Mouse (Mus musculus) heart, postnatal 0 days (tissue): ENCODE results near the gene Fam135a.
A peak's percentile ranks its signal among the peaks of the same experiment; 100 is the strongest.

Experiments used
- CTCF ChIP-seq: IDR thresholded peaks from 2 replicates; pipeline ENCODE4 v1.5.1; 2016; ENCODE audit warnings: antibody characterized with exemption, control low read depth, low read depth
- EP300 ChIP-seq: IDR thresholded peaks from 2 replicates; pipeline ENCODE4 v1.6.1; 2016; ENCODE audit warnings: antibody characterized with exemption, low read depth

DNA sequence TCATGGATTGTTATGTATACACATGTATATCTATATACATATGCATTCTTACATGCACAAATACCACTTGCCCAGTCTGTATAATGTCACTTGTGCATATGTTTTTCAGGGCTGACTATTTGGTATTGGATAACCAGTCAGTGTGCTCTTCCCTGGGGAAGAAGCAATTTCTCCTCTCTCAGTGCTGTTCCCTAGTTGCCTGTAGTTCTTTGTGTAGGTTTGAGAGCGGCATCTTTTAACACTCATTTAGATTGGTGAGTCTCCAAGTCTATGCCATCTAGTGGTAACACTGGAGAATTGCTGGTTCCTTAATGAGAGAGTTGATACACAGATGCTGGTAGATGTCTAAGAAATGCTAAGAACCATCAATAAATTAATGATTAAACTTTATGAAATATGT, 34.7 kb upstream of the Fam135a start:
- TF ChIP-seq EP300 (no peak), CTCF (peak; percentile 64)
